Mouse (Mus musculus): ENCODE results near the gene Elovl7.
A peak's percentile ranks its signal among the peaks of the same experiment; 100 is the strongest.

Elovl7 gene

DNA sequence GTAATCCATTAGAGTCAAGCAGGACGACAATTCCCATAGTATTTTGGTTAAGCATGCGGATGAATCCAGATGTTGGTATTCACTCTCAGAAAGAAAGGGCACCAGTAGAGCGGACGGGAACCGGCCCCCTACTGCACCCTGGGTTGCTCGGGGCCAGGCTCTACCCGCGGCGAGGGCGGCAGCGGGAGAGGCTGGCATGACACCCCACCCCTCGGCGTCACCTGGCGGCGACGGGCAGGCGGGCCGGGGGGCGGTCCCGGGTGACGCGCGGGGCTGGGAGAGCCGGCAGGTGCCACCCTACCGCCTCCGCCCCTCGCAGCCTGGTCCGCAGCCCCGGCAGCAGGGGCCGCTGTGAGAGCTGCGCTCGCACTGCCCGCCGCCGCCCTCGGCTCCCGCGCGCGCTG lies at the start of gene Elovl7:
TSS of gene Elovl7 (plus strand) at position 324 of the 404 bp plus-strand sequence.
- peak; percentile 70 to 82 for DNase-seq

- peak; percentile 37 to 64 for DNase-seq
Observed at GRCm38 (mm10) chr13:108164621-108165020, 49.6 kb upstream of the Elovl7 start.

GRCm38 (mm10) chr13:108170002-108170401 lies 44.2 kb upstream of the Elovl7 start:
- no peak for DNase-seq

DNA sequence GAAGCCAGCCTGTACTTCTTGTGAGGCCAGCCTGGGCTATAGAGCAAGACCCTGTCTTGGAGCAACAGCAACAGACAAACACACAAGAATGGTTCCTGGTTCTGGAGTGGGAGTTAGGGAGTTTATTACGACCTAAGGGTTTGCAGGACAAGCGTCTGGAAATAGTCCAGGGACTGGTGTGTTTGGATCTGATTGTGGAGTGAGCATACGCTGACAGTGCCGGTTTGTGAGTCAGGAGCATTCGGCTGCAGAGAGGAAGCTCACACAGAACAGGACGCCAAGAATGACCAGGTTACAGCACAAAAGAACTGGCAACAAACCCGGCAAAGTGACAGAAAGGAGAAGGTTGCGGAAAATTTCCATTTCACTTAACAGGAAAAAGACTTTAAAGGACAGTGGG lies 43.7 kb upstream of the Elovl7 start:
- peak; percentile 65 to 74 for DNase-seq

DNA sequence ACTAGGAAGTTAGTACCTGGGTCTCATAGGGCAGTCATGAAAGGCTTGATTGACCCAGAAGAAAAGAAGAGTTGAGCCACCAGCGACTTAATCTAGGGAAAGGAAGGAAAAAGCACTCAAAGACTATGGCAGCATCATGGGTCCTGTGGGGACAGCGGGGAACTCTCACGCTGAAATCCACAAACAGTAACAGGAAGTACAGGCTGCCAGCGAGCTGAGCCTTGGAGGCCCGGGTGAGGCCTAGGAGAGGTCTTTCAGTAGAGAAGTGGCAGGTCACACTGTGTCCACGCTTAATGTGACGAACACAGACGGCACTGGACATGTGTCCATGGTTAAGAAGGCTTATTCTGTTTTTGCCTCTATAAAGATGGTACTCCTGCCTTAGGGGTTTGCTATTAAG lies 34.6 kb upstream of the Elovl7 start:
- DNase-seq: no peak

DNA sequence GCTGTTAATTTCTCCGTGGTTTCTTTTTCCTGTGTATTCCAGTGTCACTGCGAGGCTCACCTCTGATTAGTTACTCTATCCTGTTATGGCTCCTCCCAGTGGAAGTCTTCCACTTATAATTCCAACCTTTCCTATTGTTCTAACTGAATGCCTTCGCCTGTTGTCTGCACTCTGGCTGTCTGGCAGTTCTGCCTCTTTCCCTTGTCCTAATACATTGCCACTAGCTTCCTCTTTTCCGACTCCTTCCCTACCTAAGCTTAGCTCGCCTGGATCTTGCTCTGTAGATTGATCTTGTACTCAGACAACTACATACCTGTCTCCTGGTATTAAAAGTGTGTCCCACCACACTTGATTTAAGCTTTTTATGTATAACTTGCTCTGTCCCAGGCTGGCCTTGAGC lies 33.4 kb upstream of the Elovl7 start:
- DNase-seq: no peak

- no peak for DNase-seq
Observed at GRCm38 (mm10) chr13:108184743-108185255, 29.4 kb upstream of the Elovl7 start.

DNA sequence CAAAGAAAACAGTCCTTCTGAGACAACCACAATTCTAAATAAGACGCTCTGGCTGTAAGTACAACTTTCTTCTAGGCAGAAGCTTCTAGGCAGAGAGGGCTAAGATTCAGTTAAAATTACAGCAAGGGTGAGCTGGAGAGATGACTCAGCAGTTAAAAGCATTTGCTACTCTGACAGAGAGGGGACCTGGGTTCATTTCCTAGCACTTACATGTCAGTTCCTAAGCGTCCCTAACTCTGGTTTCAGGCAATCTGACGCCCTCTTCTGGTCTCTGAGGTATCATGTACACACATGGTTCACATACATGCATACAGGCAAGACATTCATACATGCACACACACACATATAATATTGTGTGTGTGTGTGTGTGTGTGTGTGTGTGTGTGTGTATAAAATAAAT lies 28.7 kb upstream of the Elovl7 start:
- no peak for DNase-seq

DNA sequence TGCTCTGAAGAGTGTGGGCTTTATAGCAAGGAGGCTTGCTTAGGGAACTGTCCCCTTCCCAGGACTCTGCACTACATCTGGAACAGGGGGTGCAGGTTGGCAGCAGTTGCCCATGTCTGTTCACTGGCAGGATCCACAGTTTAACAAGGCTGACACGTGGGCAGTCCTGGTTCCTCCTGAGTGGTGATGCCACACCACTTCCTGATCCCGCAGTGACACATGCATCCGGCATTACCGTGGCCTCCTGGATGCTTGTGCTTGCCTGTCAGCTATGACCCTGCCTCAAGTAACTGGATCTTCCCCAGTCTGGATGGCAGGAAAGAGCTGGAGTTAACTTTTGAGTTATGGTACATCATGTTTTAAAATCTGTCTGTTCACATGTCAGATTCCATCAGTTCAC lies 26.2 kb upstream of the Elovl7 start:
- no peak for DNase-seq

- peak; percentile 67 to 69 for DNase-seq
Observed at GRCm38 (mm10) chr13:108191074-108191720, 23.0 kb upstream of the Elovl7 start.

- no peak for DNase-seq
Observed at GRCm38 (mm10) chr13:108195474-108195873, 18.7 kb upstream of the Elovl7 start.

- no peak for DNase-seq
Observed at GRCm38 (mm10) chr13:108204857-108205256, 9.3 kb upstream of the Elovl7 start.

GRCm38 (mm10) chr13:108207447-108207846 lies 6.8 kb upstream of the Elovl7 start:
- DNase-seq: no peak

DNA sequence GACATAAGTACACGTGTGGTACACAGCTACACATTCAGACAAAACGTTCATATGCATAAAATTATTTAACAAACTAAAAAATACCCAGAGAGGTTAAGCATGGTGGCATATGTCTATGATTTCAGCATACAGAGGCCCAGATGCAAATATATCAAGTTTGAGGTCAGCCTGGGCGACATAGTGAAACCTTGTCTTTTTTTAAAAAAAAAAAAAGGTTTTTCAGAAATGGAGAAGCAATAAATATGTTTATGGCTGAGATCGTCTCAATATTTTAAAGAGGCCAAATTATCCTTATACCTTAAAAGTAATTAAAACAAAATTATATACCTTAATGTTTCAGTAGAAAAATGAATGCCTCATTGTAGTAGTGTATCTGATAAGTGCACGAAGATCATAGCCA lies 6.1 kb upstream of the Elovl7 start:
- DNase-seq: no peak

DNA sequence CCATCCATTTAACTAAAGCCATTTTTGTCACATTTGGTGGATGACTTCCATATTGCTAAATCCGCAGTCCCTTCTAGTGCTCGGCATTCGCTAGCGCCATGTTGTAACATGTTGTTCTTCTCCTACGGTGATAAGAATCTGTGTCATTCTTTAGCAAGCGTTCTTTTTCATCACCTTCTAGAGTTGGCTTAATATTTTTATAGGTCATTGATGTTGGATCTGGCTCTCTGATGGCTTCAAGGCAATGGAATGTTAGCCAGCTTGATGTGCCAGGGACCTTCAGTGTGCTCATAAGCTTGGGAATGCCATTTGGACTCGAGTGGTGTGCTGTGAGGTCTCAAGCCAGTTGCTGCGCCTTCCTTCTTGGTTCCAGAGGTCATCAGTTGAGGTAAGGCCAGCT lies 3.2 kb upstream of the Elovl7 start:
- no peak for DNase-seq

DNA sequence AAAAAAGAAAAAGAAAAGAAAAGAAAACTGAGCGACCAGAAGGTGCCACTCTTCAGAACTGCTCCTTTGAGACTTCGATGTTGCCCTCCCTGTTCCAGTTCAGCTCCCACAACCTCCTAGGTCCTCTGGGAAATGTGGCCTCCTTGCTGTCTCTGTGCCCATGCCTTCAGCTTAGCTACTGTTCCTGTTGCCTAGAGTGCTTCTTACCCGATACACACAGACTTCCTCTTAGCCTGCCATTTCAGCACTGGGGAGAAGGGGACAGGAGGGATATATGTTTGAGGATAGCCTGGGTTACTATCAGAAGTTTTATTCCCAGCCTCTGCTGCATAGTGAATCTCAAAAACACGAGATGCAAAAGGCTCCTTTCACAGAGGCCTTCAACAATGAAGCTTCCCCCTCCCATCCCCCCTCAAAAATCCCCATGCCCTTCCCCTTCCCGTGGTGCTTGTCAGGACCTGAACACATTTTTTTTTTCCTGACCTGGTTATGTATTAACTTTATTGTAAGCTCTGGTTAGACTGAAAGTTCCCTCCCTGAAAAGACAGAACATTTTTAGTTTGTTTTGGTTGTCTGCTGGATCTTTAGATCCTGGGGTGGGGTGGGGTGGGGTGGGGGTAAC lies 1.7 kb upstream of the Elovl7 start:
- no peak for DNase-seq

GRCm38 (mm10) chr13:108214485-108215107 lies 392 bp downstream of the Elovl7 start:
- DNase-seq: peak; percentile 25 to 36

GRCm38 (mm10) chr13:108215231-108215780 lies 1.1 kb downstream of the Elovl7 start:
- DNase-seq: peak; percentile 7 to 15

DNA sequence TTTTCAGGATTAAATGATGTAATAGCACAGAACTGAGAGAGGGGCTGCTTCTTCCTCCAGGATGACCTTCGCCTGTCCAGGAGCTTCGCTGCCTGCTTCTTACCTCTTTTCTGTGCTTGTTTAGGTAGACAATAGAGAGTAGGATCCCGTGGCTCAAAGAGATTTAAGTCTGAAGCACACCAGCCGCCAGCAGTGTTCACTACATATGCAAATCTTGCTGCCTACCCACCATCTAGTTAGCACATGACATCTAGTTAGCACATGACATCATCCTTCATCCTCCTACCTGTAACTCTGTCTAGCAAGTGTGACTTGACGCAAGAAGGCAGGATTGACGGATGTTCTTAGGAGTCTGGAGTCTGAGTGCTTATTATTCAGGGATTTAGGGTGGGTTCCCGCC lies 5.6 kb downstream of the Elovl7 start:
- DNase-seq: no peak

DNA sequence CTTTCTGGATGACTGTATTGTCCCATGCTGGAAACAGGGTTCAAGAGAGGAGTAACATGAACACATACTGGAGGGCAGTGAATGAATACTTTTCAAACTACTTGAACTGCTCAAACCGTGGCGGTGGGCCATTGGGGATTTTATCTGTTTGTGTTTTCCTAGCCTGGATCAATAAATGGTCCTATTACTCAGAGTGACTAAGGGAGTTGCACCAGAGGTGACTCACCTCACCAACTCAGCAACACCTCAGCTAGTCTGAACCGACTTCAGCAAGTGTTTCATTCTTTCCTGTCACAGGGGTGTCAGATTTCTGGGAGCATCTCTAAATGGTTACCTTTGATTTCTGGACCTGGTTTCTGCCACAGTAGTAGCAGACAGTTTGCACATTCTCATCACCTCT lies 15.0 kb downstream of the Elovl7 start:
- no peak for DNase-seq

- DNase-seq: no peak
Observed at GRCm38 (mm10) chr13:108229634-108230330, 15.6 kb downstream of the Elovl7 start.

DNA sequence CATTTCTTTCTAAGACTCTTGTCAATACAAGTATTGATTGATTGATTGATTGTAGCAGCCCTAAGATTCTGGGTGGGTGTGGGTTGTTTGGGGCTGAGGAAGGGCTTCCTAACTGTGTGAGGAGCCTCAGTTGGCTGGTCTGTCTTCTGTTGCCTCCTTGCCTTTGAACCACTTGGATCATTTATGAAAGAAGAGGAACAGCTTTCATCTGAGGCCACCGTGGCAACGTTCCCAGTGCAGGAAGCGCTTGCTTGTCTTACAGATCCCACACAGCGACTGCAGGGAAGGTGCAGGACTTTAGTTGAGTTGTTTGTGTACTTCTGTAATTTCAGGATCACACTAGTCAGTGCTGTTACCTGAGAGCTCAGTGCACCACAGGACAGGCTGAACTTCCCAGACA lies 25.8 kb downstream of the Elovl7 start:
- DNase-seq: peak; percentile 30 to 36

DNA sequence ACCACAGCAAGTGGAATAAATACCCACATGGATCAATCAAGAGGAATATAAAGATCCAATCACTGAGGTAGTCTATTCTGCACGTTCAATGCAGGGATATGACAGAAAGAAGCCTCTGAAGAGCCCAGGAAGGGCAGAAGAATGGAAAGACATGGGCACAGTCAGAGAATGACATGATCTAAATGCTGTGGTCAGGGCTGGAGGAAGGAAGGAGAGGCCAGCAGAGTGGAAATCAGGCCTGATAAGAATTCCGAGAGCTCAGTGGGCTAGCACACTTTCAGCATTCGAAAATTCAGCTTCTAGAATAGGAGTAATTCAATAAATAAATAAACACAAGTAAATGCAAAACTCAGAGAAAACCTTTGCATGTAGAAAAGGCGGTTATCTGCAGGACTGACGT lies 27.5 kb downstream of the Elovl7 start:
- DNase-seq: no peak

Measured in cerebellum, postnatal 14 days (tissue).